Mouse (Mus musculus) kidney, postnatal 14 days (tissue): ENCODE results near the gene Hook2.
A peak's percentile ranks its signal among the peaks of the same experiment; 100 is the strongest.

Experiments
- DNase-seq: peaks from one replicate; pipeline ENCODE4 v3.0.0; 2022; ENCODE audit warnings: mixed read lengths

Gene Hook2

DNA sequence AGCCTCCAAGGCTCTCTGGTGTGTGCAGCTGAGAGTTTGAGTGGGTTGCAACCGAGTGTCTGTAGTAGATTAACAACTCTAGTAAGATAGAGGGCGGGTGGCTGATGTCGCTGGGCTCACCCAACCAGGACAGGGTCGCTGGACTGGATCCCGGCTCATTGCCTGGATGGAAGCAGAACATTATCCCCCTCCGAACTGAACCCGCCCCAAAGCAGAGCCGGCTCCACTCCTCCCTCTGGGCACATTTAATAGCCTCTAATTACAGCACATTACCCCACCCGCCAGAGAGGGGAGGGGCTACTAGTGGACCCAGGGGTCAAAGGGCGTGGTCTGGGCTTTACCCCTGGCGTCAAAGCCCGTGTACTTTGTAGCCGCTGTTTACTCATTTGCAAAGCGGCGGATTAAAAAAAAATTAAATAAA, 1.1 kb upstream of the Hook2 start:
- peak; percentile 91 for DNase-seq

DNA sequence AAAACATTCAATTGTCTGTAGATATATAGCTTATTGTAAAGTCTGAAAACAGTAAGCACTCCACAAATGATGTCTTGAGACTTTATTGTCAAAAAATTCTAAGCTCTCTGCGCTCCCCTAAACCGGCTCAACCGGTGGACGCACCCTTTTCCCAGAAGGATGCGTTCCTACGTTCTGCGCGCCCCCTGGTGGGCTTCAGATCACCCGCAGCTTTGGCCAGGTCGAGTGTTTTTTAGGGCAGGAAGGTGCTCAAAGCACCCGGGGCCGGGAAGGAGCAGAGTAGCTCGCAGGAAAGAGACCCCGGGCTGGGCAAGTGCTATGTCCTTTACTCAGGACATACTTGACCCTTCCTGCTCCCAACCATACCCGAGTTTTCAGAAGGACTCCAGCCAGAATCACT, 593 bp upstream of the Hook2 start:
- peak; percentile 95 for DNase-seq

DNA sequence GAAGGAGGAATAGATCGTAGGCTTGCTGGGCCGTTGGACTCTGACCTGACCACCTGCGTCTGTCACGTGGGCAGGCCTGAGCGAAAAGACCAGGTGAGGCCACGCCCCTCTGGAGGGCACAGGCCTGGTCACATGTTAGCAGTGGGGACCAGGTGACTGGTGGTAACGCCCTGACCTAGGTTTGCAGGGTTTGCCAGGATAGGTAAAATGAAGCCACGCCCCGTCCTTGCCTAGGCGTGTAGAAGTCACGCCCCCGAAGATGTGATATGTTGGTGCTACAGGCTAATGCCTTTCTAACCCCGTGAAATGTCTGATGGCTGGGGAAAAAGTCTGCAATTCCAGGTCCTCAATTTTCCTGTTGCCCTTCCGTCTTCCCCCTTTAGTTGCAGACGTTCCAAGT, 433 bp downstream of the Hook2 start:
- DNase-seq: peak; percentile 93

DNA sequence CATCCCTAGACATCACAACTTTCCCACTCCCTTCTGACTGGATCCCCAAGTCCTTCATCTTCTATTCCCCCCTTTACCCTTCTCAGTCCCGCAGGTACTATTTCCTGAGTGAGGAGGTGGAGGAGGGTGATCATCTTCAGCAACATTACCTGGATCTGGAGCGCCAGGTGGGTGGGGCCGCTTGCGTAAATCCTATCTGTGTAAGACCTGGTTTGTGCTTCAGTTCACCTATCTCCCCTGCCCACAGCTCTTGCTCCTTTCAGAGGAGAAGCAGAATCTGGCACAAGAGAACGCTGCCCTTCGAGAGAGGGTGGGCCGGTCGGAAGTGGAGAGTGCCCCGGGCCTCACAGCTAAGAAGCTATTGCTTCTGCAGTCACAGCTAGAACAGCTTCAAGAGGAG, 4.0 kb downstream of the Hook2 start:
- no peak for DNase-seq

DNA sequence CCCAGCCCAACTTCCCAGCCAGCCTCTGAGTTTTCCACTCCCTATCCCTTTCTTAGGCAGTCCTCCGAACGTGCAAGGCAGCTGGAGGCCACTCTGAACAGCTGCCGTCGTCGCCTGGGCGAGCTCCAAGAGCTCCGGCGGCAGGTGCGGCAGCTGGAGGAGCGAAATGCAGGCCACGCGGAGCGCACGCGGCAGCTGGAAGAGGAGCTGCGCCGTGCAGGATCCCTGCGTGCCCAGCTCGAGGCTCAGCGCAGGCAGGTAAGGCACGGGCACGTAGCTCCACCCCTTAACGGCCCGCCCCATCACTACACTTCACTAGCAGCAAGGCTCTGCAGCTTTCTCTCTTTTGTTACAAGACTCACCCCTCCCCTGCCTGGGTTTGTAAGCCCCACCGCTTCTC, 5.3 kb downstream of the Hook2 start:
- no peak for DNase-seq

DNA sequence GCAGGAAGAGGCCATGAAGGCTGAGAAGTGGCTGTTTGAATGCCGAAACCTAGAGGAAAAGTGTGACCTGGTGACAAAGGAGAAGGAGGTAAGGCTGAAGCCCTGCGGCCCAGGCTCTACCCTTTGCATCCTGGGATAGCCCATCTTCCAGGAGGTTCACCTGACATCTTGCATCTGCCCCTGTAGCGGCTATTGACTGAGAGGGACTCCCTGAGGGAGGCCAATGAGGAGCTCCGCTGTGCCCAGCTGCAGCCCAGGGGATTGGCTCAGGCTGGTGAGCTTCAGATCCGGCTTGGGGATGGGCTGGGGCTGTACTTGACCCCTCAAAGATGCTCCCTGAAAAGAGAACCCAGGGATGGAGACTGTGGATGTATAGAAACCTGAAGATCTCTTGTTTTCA, 6.6 kb downstream of the Hook2 start:
- DNase-seq: no peak

DNA sequence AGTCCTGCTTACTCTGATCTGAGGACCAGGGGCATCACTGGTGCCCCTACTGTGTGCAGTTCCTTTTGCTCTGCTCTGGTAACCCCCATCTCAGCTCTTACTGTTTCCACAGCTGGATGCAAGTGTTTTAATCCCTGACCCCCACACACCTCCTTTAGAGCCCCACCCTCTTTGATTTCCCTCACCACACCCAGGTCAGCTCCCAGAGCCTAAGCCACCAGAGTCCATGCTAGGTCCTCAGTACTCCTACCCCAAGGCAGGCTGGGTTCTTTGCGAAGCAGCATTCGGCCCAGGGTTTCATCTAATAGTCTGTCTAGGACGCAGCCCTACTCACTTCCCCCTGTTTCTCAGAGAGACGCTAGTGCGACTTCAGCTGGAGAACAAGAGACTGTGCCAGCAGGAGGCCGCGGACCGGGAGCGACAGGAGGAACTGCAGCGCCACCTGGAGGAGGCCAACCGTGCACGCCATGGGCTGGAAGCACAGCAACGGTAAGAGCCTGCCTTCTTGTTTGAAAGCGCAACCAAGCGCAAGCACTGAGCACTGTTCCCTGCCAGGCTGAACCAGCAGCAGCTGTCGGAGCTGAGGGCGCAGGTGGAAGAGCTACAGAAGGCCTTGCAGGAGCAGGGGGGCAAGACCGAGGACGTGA, 7.4 kb downstream of the Hook2 start:
- DNase-seq: peak; percentile 89

DNA sequence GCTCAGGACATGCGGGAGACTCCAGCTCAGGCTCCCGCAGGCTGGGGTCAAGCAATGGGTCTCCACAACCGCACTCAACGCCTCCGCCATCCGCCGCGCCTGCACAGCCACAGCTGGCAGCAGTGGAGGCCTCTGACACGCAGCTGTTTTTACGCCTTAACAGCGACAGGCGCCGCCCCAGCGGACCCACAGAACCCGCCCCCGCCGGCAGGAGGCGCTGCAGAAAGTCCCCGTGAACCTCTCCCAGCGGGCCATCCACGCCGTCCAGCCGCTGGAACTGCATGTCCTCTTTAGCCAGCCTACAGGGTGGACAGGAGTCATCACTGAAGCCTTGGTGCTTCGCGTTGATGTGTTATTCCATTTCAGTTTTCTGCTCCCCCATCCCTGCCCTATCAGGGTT, 17.3 kb downstream of the Hook2 start:
- DNase-seq: no peak

DNA sequence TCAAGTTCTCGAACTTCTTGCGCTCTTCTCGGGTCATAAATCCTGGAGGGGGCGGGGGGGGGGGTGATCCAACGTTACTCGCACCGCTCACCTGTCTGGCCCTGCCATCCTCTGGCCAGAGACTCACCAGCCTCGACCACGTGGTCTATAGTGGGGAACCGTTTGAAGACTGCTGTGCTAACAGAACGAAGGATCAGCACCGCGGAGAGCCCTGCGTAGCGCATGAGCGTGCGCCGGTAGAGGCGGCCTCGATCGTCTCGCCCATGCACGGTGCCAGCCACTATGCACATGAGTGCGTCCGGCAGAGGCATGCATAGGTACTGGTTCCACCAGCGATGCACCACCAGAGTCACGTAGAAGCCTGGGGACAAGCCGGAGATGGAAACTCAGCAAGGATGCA, 20.8 kb downstream of the Hook2 start:
- no peak for DNase-seq

DNA sequence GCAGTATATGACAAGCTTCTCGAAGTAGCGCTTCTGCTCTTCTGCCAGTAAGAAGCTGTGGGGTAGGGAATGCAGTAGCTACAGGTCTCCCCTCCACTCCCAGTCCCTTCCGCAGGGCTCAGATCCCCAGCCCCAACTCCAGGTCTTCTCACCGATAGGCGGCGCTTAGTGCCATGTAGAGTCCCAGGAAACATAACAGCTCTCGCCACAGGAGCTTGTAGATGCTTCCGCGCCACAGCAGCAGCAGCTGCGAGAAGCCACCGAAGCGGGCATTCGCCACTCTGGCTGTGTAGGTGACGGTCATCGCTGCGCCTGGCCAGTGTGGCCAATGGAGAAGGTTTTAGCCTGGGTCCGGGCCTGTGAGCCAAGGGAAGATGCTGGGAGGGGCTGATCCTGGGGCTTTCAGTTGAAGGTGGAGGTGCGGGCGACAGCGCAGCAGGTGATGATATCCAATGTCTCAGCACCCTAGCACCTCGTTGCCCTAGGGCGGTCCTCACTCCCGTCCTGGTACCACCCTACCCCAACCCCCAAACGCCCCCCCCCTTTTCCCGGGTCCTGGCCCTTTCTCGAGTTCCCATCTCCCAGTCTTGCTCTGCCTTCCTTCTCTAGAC, 22.9 kb downstream of the Hook2 start:
- DNase-seq: peak; percentile 80

DNA sequence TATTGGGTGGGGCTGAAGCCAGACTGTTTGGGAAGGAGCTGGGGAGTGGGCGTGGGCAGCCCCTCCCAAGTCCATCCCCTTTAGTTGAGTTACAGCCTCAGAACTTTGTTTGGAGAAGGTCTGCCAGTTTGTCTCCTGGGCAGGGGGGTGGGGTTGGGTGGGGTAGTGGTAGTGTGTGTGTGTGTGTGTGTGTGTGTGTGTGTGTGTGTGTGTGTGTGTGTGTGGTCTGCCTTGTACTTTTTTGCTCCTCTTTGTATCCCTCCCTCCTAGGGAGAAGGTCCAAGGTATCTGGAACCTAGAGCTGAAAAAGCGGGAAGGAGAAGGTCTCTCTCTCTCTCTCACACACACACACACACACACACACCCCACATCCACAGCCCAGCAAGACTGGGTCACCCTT, 24.0 kb downstream of the Hook2 start, which contains the start of gene Best2:
Gene Best2, minus strand, starts transcription at position 101 of the 400 bp plus-strand sequence.
- DNase-seq: no peak

DNA sequence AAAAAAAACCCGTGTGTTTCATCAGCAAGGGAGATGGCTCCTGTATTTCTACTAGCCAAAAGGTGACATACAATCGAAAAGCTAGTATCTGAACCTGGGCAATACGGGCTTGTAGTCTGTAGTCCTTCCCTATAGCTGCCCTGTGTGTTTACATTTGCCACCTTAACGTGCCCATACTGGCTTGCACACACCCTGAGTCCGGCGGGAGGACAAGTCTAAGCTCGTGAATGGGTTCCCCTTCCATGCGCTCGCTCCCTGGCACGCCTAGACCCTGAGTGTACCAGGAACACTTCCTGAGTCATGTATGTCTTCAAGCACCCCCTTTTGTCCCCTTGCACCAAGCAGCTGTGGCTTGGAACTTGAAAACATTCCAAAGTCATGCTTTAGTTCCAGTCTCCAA, 26.3 kb downstream of the Hook2 start:
- DNase-seq: no peak

DNA sequence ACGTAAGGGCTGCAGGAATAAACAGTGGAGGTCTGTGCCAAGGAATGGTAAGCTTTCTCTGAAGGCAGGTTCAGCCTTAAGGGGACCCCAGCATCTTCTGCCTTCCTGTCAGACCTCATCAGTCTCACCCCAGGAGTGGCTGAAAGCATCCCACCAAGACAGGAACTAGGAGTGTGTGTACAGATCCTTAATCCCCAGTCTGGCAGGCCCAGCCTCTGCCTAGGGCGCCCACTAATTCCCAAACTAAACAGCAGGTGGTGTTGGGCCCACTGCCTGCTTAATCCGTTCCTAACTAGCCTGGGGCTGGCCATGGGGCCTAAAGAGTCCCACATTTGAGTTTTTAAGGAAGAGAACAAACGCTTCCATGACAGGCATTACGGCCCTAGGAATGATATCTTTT, 26.8 kb downstream of the Hook2 start:
- DNase-seq: no peak

DNA sequence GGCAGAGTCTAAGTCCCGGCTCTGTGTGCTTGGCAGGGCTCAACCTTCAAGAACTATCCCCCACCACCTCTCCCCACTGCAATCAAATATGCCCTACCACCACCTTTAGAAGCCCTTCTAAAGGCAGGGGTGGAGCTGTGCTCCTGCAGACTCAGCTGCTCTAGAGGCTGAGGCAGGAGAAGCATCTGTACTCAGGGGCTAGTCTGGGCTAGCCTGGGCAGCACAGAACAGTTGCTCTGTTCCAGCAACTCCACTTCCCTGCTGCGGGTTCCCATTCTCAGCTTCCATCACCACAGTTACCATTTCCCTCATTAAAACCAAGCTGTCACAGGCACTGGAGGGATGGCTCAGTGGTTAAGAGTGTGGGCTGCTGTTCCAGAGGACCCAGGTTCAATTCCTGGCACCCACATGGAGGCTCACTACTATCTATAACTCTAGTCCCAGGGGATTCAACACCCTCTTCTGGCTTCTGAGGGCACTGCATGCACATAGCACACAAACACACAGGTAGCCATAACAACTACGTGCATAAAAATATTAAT, 31.2 kb downstream of the Hook2 start:
- DNase-seq: no peak

DNA sequence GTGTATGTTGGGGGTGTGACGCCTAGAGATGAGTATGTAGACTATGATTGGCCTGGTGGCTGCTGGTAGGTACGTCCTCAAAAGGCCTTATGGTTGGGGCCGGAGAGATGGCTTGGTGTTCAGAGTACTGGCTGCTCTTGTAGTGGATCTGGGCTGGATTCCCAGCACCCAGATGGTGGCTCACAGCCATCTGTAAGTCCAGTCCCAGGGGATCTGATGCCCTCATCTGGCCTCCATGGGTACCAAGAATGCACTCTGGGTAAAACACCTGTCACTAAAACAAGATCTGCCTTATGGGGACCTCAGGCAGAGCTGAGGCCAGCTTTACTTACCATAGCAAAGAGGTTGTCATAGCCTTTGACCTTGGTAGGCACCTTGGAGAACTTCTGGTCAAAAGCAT, 33.4 kb downstream of the Hook2 start:
- DNase-seq: no peak

DNA sequence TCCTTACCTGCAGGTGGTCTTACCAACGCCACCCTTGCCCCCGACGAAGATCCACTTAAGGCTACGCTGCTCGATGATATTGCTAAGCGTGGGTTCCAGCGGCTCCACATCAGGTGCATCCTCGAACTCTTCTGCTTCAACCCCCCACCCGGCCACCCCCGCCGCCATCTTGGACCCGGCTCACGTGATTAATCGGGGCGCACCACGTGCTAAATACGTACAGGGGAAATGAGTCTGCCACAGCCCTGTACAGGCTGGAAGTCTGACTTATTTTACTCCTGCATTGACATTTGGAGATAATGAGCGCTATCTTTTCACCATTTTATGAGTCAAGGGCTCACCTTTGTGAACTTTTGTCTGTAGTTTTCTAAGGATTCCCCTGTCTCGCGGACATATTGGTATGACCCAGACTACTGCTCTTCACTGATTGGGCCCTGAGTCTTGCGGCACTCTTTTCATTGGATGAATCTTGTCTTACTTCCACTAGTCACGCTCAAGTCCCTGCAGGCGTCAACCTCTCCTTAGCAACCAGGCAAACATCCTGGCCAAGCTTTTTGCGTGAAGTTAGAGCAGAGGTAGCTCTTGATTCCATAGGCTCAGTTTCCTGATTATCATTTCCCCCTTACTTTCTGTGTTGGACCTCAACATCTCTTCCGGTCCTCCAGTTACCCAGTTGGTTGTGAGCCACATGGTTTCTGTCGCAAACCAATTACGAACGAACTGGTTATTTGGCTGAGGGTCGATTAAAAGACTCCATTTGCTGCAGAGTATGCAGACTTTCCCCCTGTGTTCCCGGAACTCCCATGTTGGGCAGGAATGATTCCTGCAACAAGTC, 34.9 kb downstream of the Hook2 start, which contains the start of gene Asna1:
Gene Asna1, minus strand, starts transcription at position 184 of the 835 bp plus-strand sequence.
- DNase-seq: peak; percentile 90

DNA sequence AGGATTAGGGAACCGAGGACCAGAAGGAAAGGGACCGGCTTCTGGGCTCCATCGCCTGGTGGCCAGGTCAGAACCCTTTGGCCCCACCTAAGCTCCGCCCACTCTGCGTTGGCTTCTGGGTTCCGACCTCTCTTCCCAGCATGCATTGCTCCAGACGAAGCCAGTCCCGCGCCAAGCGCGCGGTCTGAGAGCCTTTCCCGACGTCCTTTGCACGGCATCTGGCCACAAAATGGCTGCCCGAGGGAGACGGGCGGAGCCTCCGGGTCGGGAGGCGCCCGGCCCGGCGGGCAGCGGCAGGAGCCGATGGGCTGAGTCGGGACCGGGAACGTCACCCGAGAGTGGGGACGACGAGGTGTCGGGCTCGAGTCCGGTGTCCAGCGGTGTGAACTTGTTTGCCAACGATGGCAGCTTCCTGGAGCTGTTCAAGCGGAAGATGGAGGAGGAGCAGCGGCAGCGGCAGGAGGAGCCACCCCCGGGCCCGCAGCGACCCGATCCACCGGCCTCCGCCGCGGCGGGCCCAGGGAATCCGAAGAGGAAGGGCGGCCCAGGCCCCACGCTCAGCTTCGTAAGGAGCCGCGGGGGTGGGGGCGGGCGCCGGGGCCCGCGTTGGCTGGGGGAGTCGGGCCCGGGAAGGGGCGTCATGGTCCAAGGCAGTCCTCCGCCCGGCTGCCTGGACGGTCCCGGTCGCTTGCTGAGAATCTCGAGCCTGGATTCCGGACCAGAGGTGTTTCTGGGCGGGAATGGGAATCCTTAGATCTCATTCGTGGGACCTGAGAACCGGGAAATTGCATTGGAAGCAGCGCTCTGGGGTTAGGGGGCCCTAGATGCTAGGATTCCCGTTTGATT, 36.5 kb downstream of the Hook2 start, which contains the start of gene Trir:
Gene Trir, plus strand, starts transcription at position 154 of the 846 bp plus-strand sequence.
- peak; percentile 98 for DNase-seq

DNA sequence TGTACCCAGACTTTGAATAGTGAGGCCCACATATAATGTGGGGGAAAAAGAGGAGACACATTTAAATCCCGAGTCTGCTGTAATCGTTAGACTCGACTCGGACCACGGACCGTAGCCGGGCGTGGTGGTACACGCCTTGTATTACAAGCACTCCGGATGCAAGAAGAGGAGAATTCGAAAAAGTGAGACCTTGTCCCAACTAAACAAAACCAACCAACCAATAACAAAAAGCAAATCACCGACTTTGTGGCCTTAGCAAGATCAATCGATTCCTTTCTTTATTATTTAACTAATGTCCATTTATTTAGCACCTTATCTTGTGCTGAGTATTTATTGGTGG, 37.1 kb downstream of the Hook2 start:
- no peak for DNase-seq

DNA sequence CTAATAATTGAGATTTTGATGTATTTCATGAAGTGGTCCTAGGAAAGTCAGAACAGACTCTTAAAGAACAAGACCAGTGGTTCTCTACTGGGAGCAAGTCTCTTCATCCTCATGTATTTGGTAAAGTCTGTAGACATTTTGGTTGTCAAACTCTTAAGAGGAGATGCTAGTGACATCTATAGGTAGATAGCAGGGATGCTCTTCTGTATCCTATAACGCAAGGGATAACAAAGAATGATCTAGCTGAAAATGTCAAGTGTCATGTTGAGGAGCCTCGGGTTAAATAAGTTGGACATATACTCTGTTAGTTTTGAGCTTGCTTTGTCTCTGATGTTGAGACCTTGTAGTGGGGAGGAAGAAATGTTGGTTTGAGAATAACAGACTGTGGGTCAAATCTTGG, 37.5 kb downstream of the Hook2 start:
- DNase-seq: no peak

DNA sequence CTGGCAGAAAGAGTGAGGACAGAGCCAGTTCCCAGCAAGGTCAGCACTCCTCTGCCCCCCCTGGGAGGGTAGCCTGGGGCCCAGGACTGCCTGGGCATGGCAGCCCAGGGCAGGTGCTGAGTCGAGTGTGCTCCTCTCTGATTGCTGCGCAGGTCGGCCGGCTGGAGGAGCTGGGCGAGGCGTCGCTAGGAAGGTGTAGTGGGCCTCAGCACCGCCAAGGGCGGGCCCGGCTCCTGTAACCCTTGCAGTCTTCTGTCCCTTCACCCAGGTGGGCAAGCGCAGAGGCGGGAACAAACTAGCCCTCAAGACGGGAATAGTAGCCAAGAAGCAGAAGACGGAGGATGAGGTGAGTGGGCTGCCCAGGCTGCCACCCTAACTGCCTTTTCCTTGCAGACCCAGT, 38.9 kb downstream of the Hook2 start:
- no peak for DNase-seq

DNA sequence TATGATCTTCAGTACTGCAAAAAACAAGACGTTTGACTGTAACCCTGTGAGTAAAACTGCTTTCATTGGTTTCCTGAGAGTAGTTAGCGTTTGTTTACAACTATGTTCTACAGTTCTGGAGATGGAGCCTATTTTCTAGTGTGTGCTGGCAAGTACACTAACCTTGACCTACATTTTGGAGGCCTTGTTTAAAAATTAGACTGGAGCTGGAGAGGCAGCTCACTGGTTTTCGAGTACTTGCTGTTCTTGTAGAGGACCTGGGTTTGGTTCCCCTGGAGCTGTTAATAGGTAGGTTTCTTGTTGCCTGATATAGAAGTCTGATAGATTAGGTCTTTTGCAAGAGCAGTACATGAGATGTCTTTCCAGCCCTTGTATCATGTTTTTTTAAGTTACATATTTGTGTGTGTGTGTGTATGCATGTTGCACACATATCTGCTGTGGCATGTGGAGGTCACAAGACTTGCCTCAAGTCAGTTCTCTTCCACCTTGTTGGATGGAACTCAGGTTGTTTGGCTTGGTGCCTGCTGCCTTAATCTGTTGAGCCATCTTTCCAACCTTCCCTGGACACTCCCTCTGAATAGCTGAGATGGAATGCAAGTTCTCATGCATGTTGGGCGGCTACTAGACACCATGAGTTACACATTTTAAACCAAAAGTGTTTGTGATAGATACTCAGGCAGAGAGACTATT, 42.4 kb downstream of the Hook2 start:
- peak; percentile 50 for DNase-seq

DNA sequence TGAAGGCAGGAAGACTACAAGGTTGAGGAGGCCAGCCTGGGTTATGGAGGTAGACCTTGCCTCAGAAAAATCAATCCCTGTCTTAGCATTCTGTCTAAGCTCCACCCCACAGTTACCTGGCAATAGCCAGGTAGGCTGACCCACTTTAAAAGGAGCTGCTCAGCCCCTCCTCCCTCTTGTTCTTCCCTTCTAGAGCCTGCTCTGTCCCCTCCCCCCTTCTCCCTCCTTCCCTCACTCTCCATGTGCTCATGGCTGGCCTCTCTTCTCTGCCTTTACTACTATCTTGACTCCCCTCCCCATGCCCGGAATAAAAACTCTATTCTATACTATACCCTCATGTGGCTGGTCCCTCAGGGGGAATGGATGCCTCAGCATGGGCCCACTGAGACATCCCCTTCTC, 43.5 kb downstream of the Hook2 start:
- peak; percentile 34 for DNase-seq
